Mouse (Mus musculus): Measurements from ENCODE around the gene Cd151.

DNA sequence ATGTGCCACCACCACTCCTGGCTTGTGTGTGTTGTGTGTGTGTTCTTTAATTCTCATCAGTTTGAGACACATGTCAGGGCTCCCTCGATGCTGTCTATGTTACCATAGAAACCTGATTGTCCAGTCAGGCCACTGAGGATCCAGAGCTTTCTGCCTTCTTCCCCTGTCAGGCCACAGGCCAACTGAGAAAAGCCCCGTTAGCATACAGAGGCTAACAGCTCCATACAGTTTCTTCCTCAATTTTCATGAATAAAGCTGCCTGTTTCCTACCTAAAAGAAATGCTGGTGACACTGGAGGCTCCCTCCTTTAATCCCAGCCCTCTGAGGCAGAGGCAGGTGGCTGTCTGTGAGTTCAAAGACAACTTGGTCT is 30.7 kb upstream of the Cd151 start:
- TF ChIP-seq CTCF (conservative IDR thresholded peaks at IDR 0.05; ENCODE audit: low read length) = no peak
- TF ChIP-seq POU5F1 (IDR thresholded peaks at IDR 0.05; ENCODE audit: borderline replicate concordance, low read length) = no peak

Data from E14TG2a.4 (cell line).